Mouse (Mus musculus) liver, postnatal 0 days (tissue): Measurements from ENCODE around the gene Bbs9. TPM values are rescaled to one million over a fixed set of nuclear protein-coding genes. Genes with fewer than 3 reads are reported as not detected.

Experiments
- ATAC-seq: fragments of 200-750 bp; cut with Nextera tagmentation; 2 replicates; pipeline ENCODE4 v1.8.0; 2017; ENCODE audit warnings: mild to moderate bottlenecking, moderate library complexity
- DNase-seq: peaks from one replicate; pipeline ENCODE4 v3.0.0-alpha.2; 2016
- H3K27ac ChIP-seq: fragments of 300-500 bp; sonication (generic); 2 replicates; pipeline ENCODE4 v1.5.1; 2014; ENCODE audit warnings: antibody characterized with exemption, moderate library complexity, mild to moderate bottlenecking, low read depth
- H3K27me3 ChIP-seq: fragments of 300-500 bp; sonication (generic); 2 replicates; pipeline ENCODE4 v1.6.1; 2014; ENCODE audit warnings: low read length, control low read depth, mixed read lengths; ENCODE audit not compliant: insufficient read depth
- H3K36me3 ChIP-seq: fragments of 300-500 bp; sonication (generic); replicated peaks from 2 replicates; pipeline ENCODE4 v1.6.1; 2014; ENCODE audit warnings: mild to moderate bottlenecking, control low read depth, low read length, moderate library complexity, mixed read lengths; ENCODE audit not compliant: insufficient read depth
- H3K4me1 ChIP-seq: fragments of 300-500 bp; sonication (generic); 2 replicates; pipeline ENCODE4 v1.6.1; 2014; ENCODE audit warnings: antibody characterized with exemption, mild to moderate bottlenecking, control low read depth; ENCODE audit not compliant: insufficient read depth
- H3K4me2 ChIP-seq: fragments of 300-500 bp; sonication (generic); 2 replicates; pipeline ENCODE4 v1.6.1; 2014; ENCODE audit warnings: low read depth, mild to moderate bottlenecking, low read length, moderate library complexity, mixed read lengths
- H3K4me3 ChIP-seq: fragments of 300-500 bp; sonication (generic); 2 replicates; pipeline ENCODE4 v1.5.1; 2014; ENCODE audit warnings: low read depth, low read length
- H3K9ac ChIP-seq: fragments of 300-500 bp; sonication (generic); replicated peaks from 2 replicates; pipeline ENCODE4 v1.6.1; 2014; ENCODE audit warnings: mild to moderate bottlenecking, moderate library complexity
- H3K9me3 ChIP-seq: fragments of 300-500 bp; sonication (generic); 2 replicates; pipeline ENCODE4 v1.6.1; 2016; ENCODE audit warnings: mild to moderate bottlenecking, control low read depth, low read length, mixed read lengths
- CTCF ChIP-seq: sonication (generic); IDR thresholded peaks from 2 replicates; pipeline ENCODE4 v1.5.1; 2016; ENCODE audit warnings: antibody characterized with exemption, low read depth
- EP300 ChIP-seq: IDR thresholded peaks from 2 replicates; pipeline ENCODE4 v1.6.1; 2016; ENCODE audit warnings: antibody characterized with exemption, low read depth, mild to moderate bottlenecking
- WGBS: fragments of 180-500 bp; shearing (Covaris S2); extraction: QIAGEN DNeasy Blood & Tissue Kit; methylation state at CpG from one replicate; pipeline ENCODE4 v1.1.7; 2014; ENCODE audit not compliant: insufficient replicate concordance; 5-methylcytosine and 5-hydroxymethylcytosine counted together
- polyA plus RNA-seq: library from polyadenylated mRNA; unstranded; fragments of >200 nt; fragmentation: Nextera tagmentation; extraction: Ambion mirVana; gene quantifications from 2 replicates; pipeline ENCODE4 v1.2.1, GENCODE M21; 2015

Bbs9 gene
- polyA plus RNA-seq, 1 experiment from 2014 or later = 1.8 TPM

DNA sequence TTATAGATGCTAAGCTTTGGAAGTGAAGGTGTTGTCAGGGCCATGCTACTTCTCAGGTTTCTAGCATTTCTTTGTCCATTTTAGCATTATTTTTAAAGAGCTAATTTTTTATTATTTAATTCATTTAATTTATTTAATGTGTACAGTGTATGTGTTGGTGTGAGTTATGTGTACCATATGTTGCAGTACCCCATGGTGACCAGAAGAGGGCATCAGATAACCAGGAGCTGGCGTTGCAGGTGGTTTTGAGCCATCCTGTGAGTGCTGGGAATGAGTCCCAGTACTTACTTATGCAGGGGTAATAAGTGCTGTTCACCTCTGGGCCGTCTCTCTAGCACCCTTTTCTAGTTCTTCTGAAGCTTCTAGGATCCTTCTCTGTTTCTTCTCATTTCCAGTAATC, 19.6 kb downstream of the Bbs9 start:
- no peak overlapping the region for H3K9ac ChIP-seq
- WGBS = 81% methylated on average over 2 of the region's 2 CpGs
- no peak overlapping the region for H3K27ac ChIP-seq
- no peaks in the 10 kb centered on the region for H3K4me1 ChIP-seq
- DNase-seq (no peak), ATAC-seq (no peak)
- H3K9me3 ChIP-seq = no peaks in the 10 kb centered on the region
- H3K36me3 ChIP-seq = no peaks in the 10 kb centered on the region; the same call in 1 of the 2 replicates
- no peak overlapping the region for H3K4me2 ChIP-seq
- H3K4me3 ChIP-seq = no peak overlapping the region
- H3K27me3 ChIP-seq = no peaks in the 10 kb centered on the region
- no peak for TF ChIP-seq EP300
- peak; percentile 49 for TF ChIP-seq CTCF

DNA sequence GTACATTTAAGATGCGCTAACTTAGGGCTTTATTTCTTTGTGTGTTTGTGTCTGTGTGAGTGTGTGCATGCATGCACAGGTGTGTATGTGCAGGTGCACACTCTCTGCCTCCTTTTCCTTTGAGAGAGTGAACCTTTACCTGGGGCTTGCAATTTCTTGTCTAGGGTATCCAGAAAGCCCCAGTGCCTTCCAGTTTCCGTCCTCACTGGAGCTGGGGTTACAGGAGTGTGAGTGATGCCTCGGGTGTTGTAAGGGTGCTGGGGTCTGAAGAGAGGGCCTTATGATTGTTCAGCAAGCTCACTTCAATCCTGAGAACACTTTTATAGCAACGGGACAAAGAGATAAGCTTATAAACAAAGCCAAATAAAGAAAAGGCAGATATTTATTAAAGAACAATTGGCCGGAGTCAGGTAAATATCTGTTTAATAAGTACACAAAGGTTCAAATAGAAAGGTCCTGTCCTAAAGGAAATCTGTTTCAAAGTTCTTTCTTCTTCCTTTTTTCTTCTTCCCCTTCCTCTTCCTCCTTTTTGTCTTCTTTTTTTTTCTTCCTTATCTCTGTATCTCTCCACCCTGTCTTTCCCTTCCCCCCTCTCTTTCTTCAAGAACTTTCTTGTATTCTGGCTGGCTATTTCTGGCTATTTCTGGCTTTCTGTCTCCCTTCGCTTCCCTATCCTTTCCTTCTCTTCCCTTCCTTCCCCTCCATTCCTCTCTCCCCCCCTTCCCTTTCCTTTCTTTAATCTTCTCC, 21.7 kb downstream of the Bbs9 start:
- Histone ChIP-seq H3K4me1 (no peaks in the 10 kb centered on the region), H3K9me3 (no peaks in the 10 kb centered on the region), H3K4me2 (no peak overlapping the region), H3K27me3 (no peaks in the 10 kb centered on the region), H3K27ac (no peak overlapping the region), H3K4me3 (no peak overlapping the region), H3K36me3 (no peaks in the 10 kb centered on the region), H3K9ac (no peak overlapping the region)
- ATAC-seq (no peak), DNase-seq (no peak)
- no peak for TF ChIP-seq CTCF
- no peak for TF ChIP-seq EP300
- 67% methylated on average over 6 of the region's 6 CpGs for WGBS

DNA sequence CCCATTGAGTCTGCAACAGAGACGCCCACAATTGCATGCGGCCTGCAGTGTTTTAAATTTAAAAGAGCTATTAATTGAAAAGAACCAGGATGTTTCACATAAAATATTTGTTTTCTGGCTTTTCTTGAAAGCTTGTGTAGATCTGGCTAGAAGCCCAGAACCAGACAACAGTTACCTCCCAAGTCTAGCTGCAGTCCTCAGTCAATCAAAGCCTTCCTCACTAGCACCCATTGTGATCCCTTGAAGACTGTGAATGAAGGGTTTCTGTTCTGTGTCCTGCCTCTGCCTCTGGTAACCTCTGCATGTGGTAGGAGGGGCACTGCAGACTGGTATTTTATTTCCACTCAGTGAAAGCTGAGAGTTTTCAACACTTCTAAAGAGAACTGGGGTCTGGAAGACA, 27.5 kb downstream of the Bbs9 start:
- ATAC-seq (no peak), DNase-seq (no peak)
- WGBS = 87% methylated on average over 2 of the region's 2 CpGs
- no peak overlapping the region for H3K4me2 ChIP-seq
- no peak overlapping the region for H3K9ac ChIP-seq
- H3K4me1 ChIP-seq = no peaks in the 10 kb centered on the region
- H3K4me3 ChIP-seq = no peak overlapping the region
- H3K9me3 ChIP-seq = no peaks in the 10 kb centered on the region
- no peaks in the 10 kb centered on the region for H3K36me3 ChIP-seq
- H3K27me3 ChIP-seq = no peaks in the 10 kb centered on the region
- TF ChIP-seq CTCF (no peak), EP300 (no peak)
- H3K27ac ChIP-seq = no peak overlapping the region

DNA sequence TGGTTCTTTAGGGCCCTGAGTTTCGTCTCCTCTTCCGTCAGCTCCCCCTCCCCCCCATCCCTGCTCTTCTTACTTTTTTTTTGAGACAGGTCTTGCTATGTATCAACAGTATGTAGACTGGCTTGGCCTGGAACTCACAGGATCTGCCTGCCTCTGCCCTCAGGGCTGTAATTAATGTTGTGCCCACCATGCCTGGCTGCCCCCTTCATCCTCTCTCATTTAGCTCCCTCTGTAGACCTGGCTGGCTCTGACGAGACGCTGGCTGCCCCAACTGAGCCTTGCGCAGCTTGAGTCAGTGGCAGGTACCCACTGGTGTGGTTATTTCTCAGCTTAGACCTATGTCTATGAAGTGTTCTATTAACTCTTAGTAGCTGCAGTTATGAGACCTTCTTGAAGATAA, 28.1 kb downstream of the Bbs9 start:
- H3K4me2 ChIP-seq = no peak overlapping the region
- H3K9ac ChIP-seq = no peak overlapping the region
- H3K27ac ChIP-seq = no peak overlapping the region
- no peaks in the 10 kb centered on the region for H3K27me3 ChIP-seq
- no peaks in the 10 kb centered on the region for H3K36me3 ChIP-seq
- H3K4me1 ChIP-seq = no peaks in the 10 kb centered on the region
- WGBS = 81% methylated on average over 5 of the region's 5 CpGs
- H3K4me3 ChIP-seq = no peak overlapping the region
- TF ChIP-seq EP300 = no peak
- TF ChIP-seq CTCF = no peak
- DNase-seq = no peak
- no peaks in the 10 kb centered on the region for H3K9me3 ChIP-seq
- no peak for ATAC-seq

DNA sequence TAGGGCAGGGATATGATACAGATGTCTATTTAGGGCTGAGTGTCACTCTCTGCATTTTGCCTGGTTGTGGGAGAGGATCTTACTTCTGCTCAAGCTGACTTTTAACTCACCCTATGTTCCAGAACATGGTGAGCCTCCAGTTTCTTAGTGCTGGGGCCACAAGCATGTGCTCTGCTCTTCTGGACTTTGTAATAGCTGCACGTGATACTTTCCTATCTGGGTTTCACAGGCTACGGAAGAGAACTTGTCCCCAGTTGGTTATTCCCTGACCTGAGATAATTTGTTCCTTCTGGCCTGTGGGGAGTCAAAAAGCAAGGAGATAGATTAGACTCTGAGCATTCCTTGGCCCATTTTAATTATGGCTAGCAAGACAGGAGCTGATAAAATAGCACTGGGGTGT, 30.1 kb downstream of the Bbs9 start:
- Histone ChIP-seq H3K27me3 (no peaks in the 10 kb centered on the region), H3K4me3 (no peak overlapping the region), H3K9me3 (no peaks in the 10 kb centered on the region), H3K4me1 (no peaks in the 10 kb centered on the region), H3K4me2 (no peak overlapping the region), H3K27ac (no peak overlapping the region), H3K36me3 (no peaks in the 10 kb centered on the region), H3K9ac (no peak overlapping the region)
- TF ChIP-seq EP300 (no peak), CTCF (no peak)
- no peak for ATAC-seq
- no peak for DNase-seq
- 56% methylated on average over 2 of the region's 2 CpGs for WGBS

DNA sequence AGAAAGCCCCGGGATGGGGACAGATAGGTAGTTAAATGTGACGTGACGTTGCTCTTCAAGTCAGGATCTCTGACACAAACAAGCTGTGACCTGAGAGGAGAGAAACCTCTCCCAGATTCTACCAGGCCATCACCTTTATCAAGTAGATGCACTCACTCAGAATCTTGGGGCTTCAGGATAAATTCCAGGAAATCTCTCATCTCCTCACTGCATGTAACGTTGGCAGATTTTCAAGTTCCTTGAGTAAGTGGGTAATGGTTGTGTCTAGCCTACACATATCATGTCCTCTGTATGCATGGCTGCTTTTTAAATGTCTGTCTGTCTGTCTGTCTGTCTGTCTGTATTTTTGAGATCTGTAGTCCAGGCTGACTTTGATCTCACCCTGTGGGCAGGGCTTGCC, 39.6 kb downstream of the Bbs9 start:
- H3K36me3 ChIP-seq = no peaks in the 10 kb centered on the region
- H3K9ac ChIP-seq = no peak overlapping the region
- H3K4me1 ChIP-seq = no peaks in the 10 kb centered on the region
- no peaks in the 10 kb centered on the region for H3K27me3 ChIP-seq
- no peaks in the 10 kb centered on the region for H3K9me3 ChIP-seq
- H3K4me3 ChIP-seq = no peak overlapping the region
- H3K4me2 ChIP-seq = no peak overlapping the region
- WGBS = 71% methylated on average over 4 of the region's 4 CpGs
- DNase-seq = no peak
- TF ChIP-seq EP300 (no peak), CTCF (no peak)
- H3K27ac ChIP-seq = no peak overlapping the region
- no peak for ATAC-seq

DNA sequence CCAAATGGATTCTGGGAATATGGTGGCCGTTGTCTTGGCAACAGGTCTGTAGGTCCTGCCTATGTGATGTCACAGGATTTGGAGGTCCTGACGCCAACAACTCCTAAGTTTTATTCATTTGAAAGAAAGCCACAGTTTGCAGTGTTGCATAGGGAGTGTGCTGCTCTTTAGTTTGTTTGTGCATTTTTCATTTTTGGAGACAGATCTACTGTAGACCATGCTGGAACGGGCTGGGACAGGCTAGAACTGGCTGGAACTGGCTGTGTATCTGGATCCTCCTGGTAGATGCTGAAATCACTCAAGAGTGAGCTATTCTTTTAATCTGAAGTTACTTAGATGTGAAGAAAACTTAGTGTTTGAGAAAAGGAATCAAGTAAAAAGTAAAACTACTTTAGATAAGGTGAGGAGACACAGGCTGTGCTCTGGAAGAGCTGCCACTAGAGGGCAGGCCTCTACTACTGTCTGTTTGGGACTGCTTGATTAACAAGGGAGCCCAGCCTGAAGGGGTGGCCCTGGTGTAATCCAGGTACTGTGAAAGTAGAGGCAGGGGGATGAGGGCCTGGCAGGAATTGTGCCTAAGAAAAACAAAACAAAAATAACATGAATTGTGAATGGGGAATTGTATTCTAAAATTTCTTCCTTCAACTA, 43.0 kb downstream of the Bbs9 start:
- TF ChIP-seq EP300 (no peak), CTCF (peak; percentile 76)

More for the DNA sequence above, 43.0 kb downstream of the Bbs9 start:
- H3K9me3 ChIP-seq = no peaks in the 10 kb centered on the region
- ATAC-seq = no peak
- H3K4me1 ChIP-seq = no peaks in the 10 kb centered on the region
- H3K27me3 ChIP-seq = no peaks in the 10 kb centered on the region
- H3K4me3 ChIP-seq = no peak overlapping the region
- H3K4me2 ChIP-seq = no peak overlapping the region
- no peak overlapping the region for H3K27ac ChIP-seq
- peak; percentile 38 for DNase-seq
- WGBS = 91% methylated on average over 3 of the region's 3 CpGs
- no peaks in the 10 kb centered on the region for H3K36me3 ChIP-seq
- no peak overlapping the region for H3K9ac ChIP-seq
